Mouse (Mus musculus) myocyte (in vitro differentiated cells): ENCODE measurements around the gene Rhbdd1.

ENCODE experiments used
- CEBPB ChIP-seq: IDR thresholded peaks from 2 replicates; pipeline ENCODE4 v1.6.1; 2011; ENCODE audit warnings: mild to moderate bottlenecking, moderate library complexity; ENCODE audit not compliant: poor library complexity, insufficient read depth, severe bottlenecking
- E2F4 ChIP-seq: IDR thresholded peaks from one replicate; pipeline ENCODE4 v1.6.1; 2011; ENCODE audit warnings: mild to moderate bottlenecking, control low read depth, moderate library complexity; ENCODE audit not compliant: insufficient read depth
- MAX ChIP-seq: IDR thresholded peaks from one replicate; pipeline ENCODE4 v1.6.1; 2011; ENCODE audit warnings: low read depth, mild to moderate bottlenecking, control low read depth
- MYOD1 ChIP-seq, 3 experiments: IDR thresholded peaks; one replicate each; pipeline ENCODE4 v1.6.1; 2011; ENCODE audit warnings: control low read depth in 2 of 3, low read depth in 2 of 3, mild to moderate bottlenecking in 2 of 3, moderate library complexity in 1 of 3; ENCODE audit not compliant: insufficient read length in 2 of 3, control insufficient read depth in 1 of 3
- MYOG ChIP-seq, 3 experiments: IDR thresholded peaks; one replicate each; pipeline ENCODE4 v1.6.1; 2011; ENCODE audit warnings: control low read depth in 2 of 3, low read depth in 2 of 3, mild to moderate bottlenecking in 2 of 3; ENCODE audit not compliant: insufficient read length in 2 of 3, control insufficient read depth in 1 of 3, insufficient read depth in 1 of 3
- POLR2A ChIP-seq: IDR thresholded peaks from one replicate; pipeline ENCODE4 v1.6.1; 2011; ENCODE audit warnings: low read depth, mild to moderate bottlenecking, control low read depth, moderate library complexity; ENCODE audit not compliant: insufficient read length
- TCF12 ChIP-seq: IDR thresholded peaks from one replicate; pipeline ENCODE4 v1.6.1; 2011; ENCODE audit warnings: mild to moderate bottlenecking, control low read depth; ENCODE audit not compliant: poor library complexity, insufficient read depth, severe bottlenecking
- USF1 ChIP-seq: IDR thresholded peaks from one replicate; pipeline ENCODE4 v1.6.1; 2011; ENCODE audit warnings: low read depth, mild to moderate bottlenecking, control low read depth, moderate library complexity

GRCm38 (mm10) chr1:82427729-82428128 is 111.5 kb downstream of the Rhbdd1 start:
- TF ChIP-seq USF1: no peak
- no peak for TF ChIP-seq MAX
- no peak for TF ChIP-seq POLR2A
- TF ChIP-seq MYOG (IDR thresholded peaks at IDR 0.05; ENCODE audit: control insufficient read depth in 1 of 3, insufficient read depth in 1 of 3, insufficient read length in 2 of 3, low read depth in 2 of 3): no peak
- no peak for TF ChIP-seq CEBPB
- no peak for TF ChIP-seq TCF12
- TF ChIP-seq MYOD1 (IDR thresholded peaks at IDR 0.05; ENCODE audit: control insufficient read depth in 1 of 3, insufficient read length in 2 of 3, low read depth in 2 of 3): no peak
- no peak for TF ChIP-seq E2F4
